Mouse (Mus musculus) embryonic fibroblast, embryonic 13.5 days (primary cell): ENCODE results near the gene Thg1l.

Experiments used
- CTCF ChIP-seq: IDR thresholded peaks from 2 replicates; pipeline ENCODE4 v1.5.1; 2011; ENCODE audit warnings: mild to moderate bottlenecking, control low read depth, low read length, moderate library complexity, borderline replicate concordance; ENCODE audit not compliant: insufficient read depth
- POLR2A ChIP-seq: IDR thresholded peaks from 2 replicates; pipeline ENCODE4 v1.6.1; 2011; ENCODE audit warnings: low read depth, mild to moderate bottlenecking, control low read depth, low read length, moderate library complexity

DNA sequence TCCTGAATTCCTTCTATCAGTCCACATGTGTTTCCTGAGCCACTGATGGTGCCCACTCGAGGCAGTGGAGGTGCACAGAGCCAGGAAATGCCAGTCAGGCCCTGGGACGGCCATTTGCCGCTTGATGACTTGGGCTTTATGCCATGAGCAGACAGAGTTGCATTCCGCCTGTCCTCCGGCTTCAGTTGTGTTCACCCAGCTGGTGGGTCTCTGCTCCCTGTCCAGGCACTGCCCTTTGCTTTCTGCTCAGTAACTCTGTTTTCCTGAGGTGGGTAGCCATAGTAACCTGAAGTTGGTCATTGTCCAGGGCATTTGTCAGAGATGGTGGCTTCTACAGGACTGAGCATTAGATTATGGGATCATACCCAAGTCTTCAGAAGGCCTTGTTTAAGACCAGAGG lies 48.0 kb downstream of the Thg1l start:
- TF ChIP-seq CTCF, result no peak
- TF ChIP-seq POLR2A, result no peak
